Mouse (Mus musculus): ENCODE data around the gene Uvrag.

Uvrag gene

GRCm38 (mm10) chr7:99164873-99165410 lies 24.0 kb upstream of the Uvrag start:
- no peak for DNase-seq (ENCODE audit: low spot score)

GRCm38 (mm10) chr7:99162462-99162861 lies 21.5 kb upstream of the Uvrag start:
- no peak for DNase-seq (ENCODE audit: low spot score)

GRCm38 (mm10) chr7:99161961-99162360 lies 21.0 kb upstream of the Uvrag start:
- DNase-seq (ENCODE audit: low spot score) = no peak

GRCm38 (mm10) chr7:99161529-99161928 lies 20.6 kb upstream of the Uvrag start:
- DNase-seq (ENCODE audit: low spot score) = no peak

GRCm38 (mm10) chr7:99160995-99161394 lies 20.1 kb upstream of the Uvrag start:
- no peak for DNase-seq (ENCODE audit: low spot score)

- DNase-seq (ENCODE audit: low spot score) = no peak
Measured at GRCm38 (mm10) chr7:99159446-99159845, 18.5 kb upstream of the Uvrag start.

- no peak for DNase-seq (ENCODE audit: low spot score)
Measured at GRCm38 (mm10) chr7:99158904-99159303, 18.0 kb upstream of the Uvrag start.

- DNase-seq (ENCODE audit: low spot score) = no peak
Measured at GRCm38 (mm10) chr7:99158011-99158410, 17.1 kb upstream of the Uvrag start.

- DNase-seq (ENCODE audit: low spot score) = no peak
Measured at GRCm38 (mm10) chr7:99156737-99157136, 15.8 kb upstream of the Uvrag start.

GRCm38 (mm10) chr7:99155311-99156289 lies 14.7 kb upstream of the Uvrag start:
- no peak for DNase-seq (ENCODE audit: low spot score)

GRCm38 (mm10) chr7:99154648-99155151 lies 13.8 kb upstream of the Uvrag start:
- DNase-seq (ENCODE audit: low spot score) = no peak

GRCm38 (mm10) chr7:99153686-99154202 lies 12.8 kb upstream of the Uvrag start:
- no peak for DNase-seq (ENCODE audit: low spot score)

GRCm38 (mm10) chr7:99152756-99153155 lies 11.8 kb upstream of the Uvrag start:
- no peak for DNase-seq (ENCODE audit: low spot score)

- peak; percentile 90 for DNase-seq (ENCODE audit: low spot score)
Measured at GRCm38 (mm10) chr7:99151342-99151741, 10.4 kb upstream of the Uvrag start.

GRCm38 (mm10) chr7:99149017-99149416 lies 8.1 kb upstream of the Uvrag start:
- no peak for DNase-seq (ENCODE audit: low spot score)

GRCm38 (mm10) chr7:99147494-99147893 lies 6.6 kb upstream of the Uvrag start:
- no peak for DNase-seq (ENCODE audit: low spot score)

GRCm38 (mm10) chr7:99146906-99147305 lies 6.0 kb upstream of the Uvrag start:
- DNase-seq (ENCODE audit: low spot score) = peak; percentile 26

- DNase-seq (ENCODE audit: low spot score) = no peak
Measured at GRCm38 (mm10) chr7:99146011-99146410, 5.1 kb upstream of the Uvrag start.

- no peak for DNase-seq (ENCODE audit: low spot score)
Measured at GRCm38 (mm10) chr7:99144616-99145015, 3.7 kb upstream of the Uvrag start.

- DNase-seq (ENCODE audit: low spot score) = no peak
Measured at GRCm38 (mm10) chr7:99143244-99143643, 2.3 kb upstream of the Uvrag start.

GRCm38 (mm10) chr7:99141919-99142606 lies 1.1 kb upstream of the Uvrag start:
- DNase-seq (ENCODE audit: low spot score) = no peak

GRCm38 (mm10) chr7:99140511-99140910 lies 430 bp downstream of the Uvrag start:
- DNase-seq (ENCODE audit: low spot score) = no peak

Data from spleen, adult 12 weeks (tissue).